Mouse (Mus musculus): Measurements from ENCODE around the gene Usp39. TPM values are rescaled to one million over a fixed set of nuclear protein-coding genes. Genes with fewer than 3 reads are reported as not detected.

Usp39 gene
- polyA plus RNA-seq, 1 experiment from 2014 or later = 32.6 TPM

GRCm38 (mm10) chr6:72277508-72278166, 67.3 kb downstream of the Usp39 start:
- peaks cover 68% of the 10 kb centered on the region for H3K4me1 ChIP-seq (ENCODE audit: control insufficient read depth, low read depth, low read length)
- H3K36me3 ChIP-seq (ENCODE audit: control insufficient read depth, insufficient read depth) = no peaks in the 10 kb centered on the region
- no peak overlapping the region for H3K4me2 ChIP-seq (ENCODE audit: low read depth, low read length)
- H3K4me3 ChIP-seq (ENCODE audit: low read depth, low read length) = no peak overlapping the region
- peak overlapping the region; percentile 94 for H3K27ac ChIP-seq (ENCODE audit: low read length)
- ATAC-seq (ENCODE audit: low read depth) = no peak
- H3K9ac ChIP-seq (ENCODE audit: low read depth, low read length) = peak overlapping the region; percentile 43
- H3K27me3 ChIP-seq (ENCODE audit: control insufficient read depth, insufficient read depth, low read depth, low read length) = no peaks in the 10 kb centered on the region
- no peaks in the 10 kb centered on the region for H3K9me3 ChIP-seq (replicated peaks; ENCODE audit: control insufficient read depth, low read length)
- WGBS (ENCODE audit: insufficient replicate concordance) = 39% methylated on average over 9 of the region's 9 CpGs

- peak overlapping the region; percentile 94 for H3K27ac ChIP-seq (ENCODE audit: low read length)
- 68% methylated on average over 13 of the region's 13 CpGs for WGBS (ENCODE audit: insufficient replicate concordance)
- no peak overlapping the region for H3K9ac ChIP-seq (ENCODE audit: low read depth, low read length)
- H3K4me2 ChIP-seq (ENCODE audit: low read depth, low read length) = no peak overlapping the region
- ATAC-seq (ENCODE audit: low read depth) = no peak
- no peaks in the 10 kb centered on the region for H3K36me3 ChIP-seq (ENCODE audit: control insufficient read depth, insufficient read depth)
- H3K4me3 ChIP-seq (ENCODE audit: low read depth, low read length) = no peak overlapping the region
- H3K9me3 ChIP-seq (replicated peaks; ENCODE audit: control insufficient read depth, low read length) = no peaks in the 10 kb centered on the region
- H3K27me3 ChIP-seq (ENCODE audit: control insufficient read depth, insufficient read depth, low read depth, low read length) = no peaks in the 10 kb centered on the region
- H3K4me1 ChIP-seq (ENCODE audit: control insufficient read depth, low read depth, low read length) = peaks cover 74% of the 10 kb centered on the region
Observed at GRCm38 (mm10) chr6:72276972-72277441, 68.0 kb downstream of the Usp39 start.

- H3K36me3 ChIP-seq (ENCODE audit: control insufficient read depth, insufficient read depth) = no peaks in the 10 kb centered on the region
- H3K4me2 ChIP-seq (ENCODE audit: low read depth, low read length) = no peak overlapping the region
- H3K4me3 ChIP-seq (ENCODE audit: low read depth, low read length) = no peak overlapping the region
- H3K4me1 ChIP-seq (ENCODE audit: control insufficient read depth, low read depth, low read length) = peaks cover 77% of the 10 kb centered on the region
- no peaks in the 10 kb centered on the region for H3K9me3 ChIP-seq (replicated peaks; ENCODE audit: control insufficient read depth, low read length)
- H3K27me3 ChIP-seq (ENCODE audit: control insufficient read depth, insufficient read depth, low read depth, low read length) = no peaks in the 10 kb centered on the region
- H3K9ac ChIP-seq (ENCODE audit: low read depth, low read length) = no peak overlapping the region
- 88% methylated on average over 6 of the region's 6 CpGs for WGBS (ENCODE audit: insufficient replicate concordance)
- H3K27ac ChIP-seq (ENCODE audit: low read length) = no peak overlapping the region
- ATAC-seq (ENCODE audit: low read depth) = no peak
Observed at GRCm38 (mm10) chr6:72276141-72276540, 68.8 kb downstream of the Usp39 start.

- peaks cover 77% of the 10 kb centered on the region for H3K4me1 ChIP-seq (ENCODE audit: control insufficient read depth, low read depth, low read length)
- H3K27ac ChIP-seq (ENCODE audit: low read length) = peak overlapping the region; percentile 27; the same call in 1 of the 2 replicates
- H3K9me3 ChIP-seq (replicated peaks; ENCODE audit: control insufficient read depth, low read length) = no peaks in the 10 kb centered on the region
- H3K36me3 ChIP-seq (ENCODE audit: control insufficient read depth, insufficient read depth) = no peaks in the 10 kb centered on the region
- H3K4me2 ChIP-seq (ENCODE audit: low read depth, low read length) = no peak overlapping the region
- H3K4me3 ChIP-seq (ENCODE audit: low read depth, low read length) = no peak overlapping the region
- no peak overlapping the region for H3K9ac ChIP-seq (ENCODE audit: low read depth, low read length)
- H3K27me3 ChIP-seq (ENCODE audit: control insufficient read depth, insufficient read depth, low read depth, low read length) = no peaks in the 10 kb centered on the region
- ATAC-seq (ENCODE audit: low read depth) = no peak
- 35% methylated on average over 4 of the region's 4 CpGs for WGBS (ENCODE audit: insufficient replicate concordance)
Observed at GRCm38 (mm10) chr6:72275527-72275926, 69.5 kb downstream of the Usp39 start.

GRCm38 (mm10) chr6:72273153-72273552, 71.8 kb downstream of the Usp39 start:
- peaks cover 56% of the 10 kb centered on the region for H3K4me1 ChIP-seq (ENCODE audit: control insufficient read depth, low read depth, low read length)
- ATAC-seq (ENCODE audit: low read depth) = peak; percentile 75

GRCm38 (mm10) chr6:72272161-72272696, 72.8 kb downstream of the Usp39 start:
- no peak overlapping the region for H3K4me3 ChIP-seq (ENCODE audit: low read depth, low read length)

More at GRCm38 (mm10) chr6:72273153-72273552, 71.8 kb downstream of the Usp39 start:
- no peaks in the 10 kb centered on the region for H3K9me3 ChIP-seq (replicated peaks; ENCODE audit: control insufficient read depth, low read length)
- H3K27me3 ChIP-seq (ENCODE audit: control insufficient read depth, insufficient read depth, low read depth, low read length) = no peaks in the 10 kb centered on the region
- peak overlapping the region; percentile 13; the same call in 1 of the 2 replicates for H3K4me3 ChIP-seq (ENCODE audit: low read depth, low read length)
- peak overlapping the region; percentile 94 for H3K27ac ChIP-seq (ENCODE audit: low read length)
- peak overlapping the region; percentile 72 for H3K4me2 ChIP-seq (ENCODE audit: low read depth, low read length)
- no peaks in the 10 kb centered on the region for H3K36me3 ChIP-seq (ENCODE audit: control insufficient read depth, insufficient read depth)
- WGBS (ENCODE audit: insufficient replicate concordance) = 38% methylated on average over 6 of the region's 6 CpGs
- H3K9ac ChIP-seq (ENCODE audit: low read depth, low read length) = peak overlapping the region; percentile 58

GRCm38 (mm10) chr6:72270952-72271519, 73.9 kb downstream of the Usp39 start:
- H3K9ac ChIP-seq (ENCODE audit: low read depth, low read length) = no peak overlapping the region
- H3K9me3 ChIP-seq (replicated peaks; ENCODE audit: control insufficient read depth, low read length) = no peaks in the 10 kb centered on the region
- no peaks in the 10 kb centered on the region for H3K36me3 ChIP-seq (ENCODE audit: control insufficient read depth, insufficient read depth)
- WGBS (ENCODE audit: insufficient replicate concordance) = 50% methylated on average over 11 of the region's 11 CpGs
- no peak overlapping the region for H3K4me3 ChIP-seq (ENCODE audit: low read depth, low read length)
- peaks cover 15% of the 10 kb centered on the region for H3K27me3 ChIP-seq (ENCODE audit: control insufficient read depth, insufficient read depth, low read depth, low read length)
- H3K4me1 ChIP-seq (ENCODE audit: control insufficient read depth, low read depth, low read length) = peaks cover 46% of the 10 kb centered on the region
- peak overlapping the region; percentile 94 for H3K27ac ChIP-seq (ENCODE audit: low read length)
- no peak overlapping the region for H3K4me2 ChIP-seq (ENCODE audit: low read depth, low read length)
- ATAC-seq (ENCODE audit: low read depth) = peak; percentile 36

More at GRCm38 (mm10) chr6:72272161-72272696, 72.8 kb downstream of the Usp39 start:
- 62% methylated on average over 10 of the region's 10 CpGs for WGBS (ENCODE audit: insufficient replicate concordance)
- Histone ChIP-seq H3K27ac (ENCODE audit: low read length) (peak overlapping the region; percentile 94), H3K4me2 (ENCODE audit: low read depth, low read length) (peak overlapping the region; percentile 72; the same call in 1 of the 2 replicates), H3K36me3 (ENCODE audit: control insufficient read depth, insufficient read depth) (no peaks in the 10 kb centered on the region), H3K27me3 (ENCODE audit: control insufficient read depth, insufficient read depth, low read depth, low read length) (peaks cover 5% of the 10 kb centered on the region), H3K4me1 (ENCODE audit: control insufficient read depth, low read depth, low read length) (peaks cover 47% of the 10 kb centered on the region), H3K9me3 (replicated peaks; ENCODE audit: control insufficient read depth, low read length) (no peaks in the 10 kb centered on the region), H3K9ac (ENCODE audit: low read depth, low read length) (peak overlapping the region; percentile 51)
- peak; percentile 63 for ATAC-seq (ENCODE audit: low read depth)

- no peak for ATAC-seq (ENCODE audit: low read depth)
- H3K9ac ChIP-seq (ENCODE audit: low read depth, low read length) = no peak overlapping the region
- H3K27ac ChIP-seq (ENCODE audit: low read length) = no peak overlapping the region
- peaks cover 49% of the 10 kb centered on the region for H3K4me1 ChIP-seq (ENCODE audit: control insufficient read depth, low read depth, low read length)
- no peaks in the 10 kb centered on the region for H3K9me3 ChIP-seq (replicated peaks; ENCODE audit: control insufficient read depth, low read length)
- 74% methylated on average over 5 of the region's 5 CpGs for WGBS (ENCODE audit: insufficient replicate concordance)
- H3K4me3 ChIP-seq (ENCODE audit: low read depth, low read length) = no peak overlapping the region
- H3K4me2 ChIP-seq (ENCODE audit: low read depth, low read length) = no peak overlapping the region
- peaks cover 23% of the 10 kb centered on the region for H3K27me3 ChIP-seq (ENCODE audit: control insufficient read depth, insufficient read depth, low read depth, low read length)
- H3K36me3 ChIP-seq (ENCODE audit: control insufficient read depth, insufficient read depth) = no peaks in the 10 kb centered on the region
Observed at GRCm38 (mm10) chr6:72270258-72270657, 74.7 kb downstream of the Usp39 start.

Data from liver, embryonic 16.5 days (tissue).